Mouse (Mus musculus) forebrain, embryonic 12.5 days (tissue): Measurements from ENCODE around the gene Gab2. TPM values are rescaled to one million over a fixed set of nuclear protein-coding genes. Genes with fewer than 3 reads are reported as not detected.
A peak's percentile ranks its signal among the peaks of the same experiment; 100 is the strongest.

Source experiments
- ATAC-seq: fragments of 200-750 bp; cut with Nextera tagmentation; 2 replicates; pipeline ENCODE4 v1.8.0; 2017; ENCODE audit warnings: moderate TSS enrichment; ENCODE audit not compliant: low FRiP score
- H3K27ac ChIP-seq: fragments of 300-500 bp; sonication (generic); 2 replicates; pipeline ENCODE4 v1.5.1; 2016; ENCODE audit warnings: mild to moderate bottlenecking
- H3K27me3 ChIP-seq: fragments of 300-500 bp; sonication (generic); 2 replicates; pipeline ENCODE4 v1.6.1; 2016; ENCODE audit warnings: mild to moderate bottlenecking
- H3K36me3 ChIP-seq: fragments of 300-500 bp; sonication (generic); replicated peaks from 2 replicates; pipeline ENCODE4 v1.6.1; 2016; ENCODE audit warnings: mild to moderate bottlenecking
- H3K4me1 ChIP-seq: fragments of 300-500 bp; sonication (generic); 2 replicates; pipeline ENCODE4 v1.6.1; 2016
- H3K4me2 ChIP-seq: fragments of 300-500 bp; sonication (generic); 2 replicates; pipeline ENCODE4 v1.6.1; 2016; ENCODE audit warnings: mild to moderate bottlenecking, moderate library complexity
- H3K4me3 ChIP-seq: fragments of 300-500 bp; sonication (generic); replicated peaks from 2 replicates; pipeline ENCODE4 v1.5.1; 2016; ENCODE audit warnings: mild to moderate bottlenecking
- H3K9ac ChIP-seq: fragments of 300-500 bp; sonication (generic); 2 replicates; pipeline ENCODE4 v1.6.1; 2016; ENCODE audit warnings: mild to moderate bottlenecking
- H3K9me3 ChIP-seq: fragments of 300-500 bp; sonication (generic); 2 replicates; pipeline ENCODE4 v1.6.1; 2016
- WGBS: fragments of 180-500 bp; shearing (Covaris S2); methylation state at CpG from one replicate; pipeline ENCODE4 v1.1.7; 2016; 5-methylcytosine and 5-hydroxymethylcytosine counted together
- polyA plus RNA-seq: library from polyadenylated mRNA; unstranded; fragments of >200 nt; fragmentation: Nextera tagmentation; extraction: Ambion mirVana; gene quantifications from 2 replicates; pipeline ENCODE4 v1.2.1, GENCODE M21; 2016

Gene Gab2
- polyA plus RNA-seq, 1 experiment from 2014 or later, result 10.1 TPM

DNA sequence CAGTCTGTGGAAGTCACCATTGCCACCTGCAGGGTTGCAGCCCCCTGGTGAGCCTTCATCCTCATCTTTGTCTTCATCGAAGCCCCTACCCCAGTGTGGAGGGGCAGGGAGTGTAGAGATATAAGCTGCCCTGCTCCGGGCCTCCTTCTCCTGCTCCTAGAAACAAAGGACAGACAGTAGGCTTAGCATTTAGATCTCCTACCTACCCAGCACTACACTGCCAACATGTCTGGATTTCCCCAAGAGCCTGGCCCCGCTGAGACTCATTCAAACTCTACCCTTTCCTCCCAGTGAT, 228.9 kb downstream of the Gab2 start:
- no peak overlapping the region for H3K4me2 ChIP-seq
- H3K4me1 ChIP-seq, result no peaks in the 10 kb centered on the region
- H3K27me3 ChIP-seq, result no peaks in the 10 kb centered on the region
- no peak overlapping the region for H3K9ac ChIP-seq
- H3K9me3 ChIP-seq, result no peaks in the 10 kb centered on the region
- H3K36me3 ChIP-seq, result peaks cover 59% of the 10 kb centered on the region
- H3K27ac ChIP-seq, result no peak overlapping the region
- H3K4me3 ChIP-seq, result no peak overlapping the region
- WGBS, result 85% methylated on average over 3 of the region's 3 CpGs
- no peak for ATAC-seq

DNA sequence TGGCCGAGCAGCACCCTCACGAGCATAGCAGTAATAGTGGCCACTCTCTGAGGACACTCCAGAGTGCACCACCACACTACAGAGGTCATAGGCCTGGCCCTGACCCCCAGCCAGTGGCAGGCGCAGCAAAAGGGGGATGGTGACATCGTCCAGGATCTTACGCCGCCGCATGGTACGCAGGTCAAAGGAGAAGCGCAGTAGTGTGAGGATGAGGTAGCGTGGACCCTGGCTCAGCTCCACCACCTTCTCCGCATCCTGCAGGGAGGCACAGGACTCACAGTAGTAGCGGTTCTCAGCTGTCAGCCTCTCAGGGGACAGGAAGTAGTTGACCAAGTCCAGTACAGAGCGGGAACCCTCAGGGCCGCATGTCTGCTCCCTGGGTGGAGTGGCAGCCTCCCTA, 230.2 kb downstream of the Gab2 start:
- WGBS, result 94% methylated on average over 14 of the region's 14 CpGs
- no peak overlapping the region for H3K27ac ChIP-seq
- no peak overlapping the region for H3K4me2 ChIP-seq
- H3K9ac ChIP-seq, result no peak overlapping the region
- 0 out of 2 replicates have a peak, but pooled peaks have one; percentile 27 for ATAC-seq
- H3K9me3 ChIP-seq, result no peaks in the 10 kb centered on the region
- no peaks in the 10 kb centered on the region for H3K27me3 ChIP-seq
- H3K4me3 ChIP-seq, result no peak overlapping the region
- no peaks in the 10 kb centered on the region for H3K4me1 ChIP-seq
- peaks cover 56% of the 10 kb centered on the region for H3K36me3 ChIP-seq

DNA sequence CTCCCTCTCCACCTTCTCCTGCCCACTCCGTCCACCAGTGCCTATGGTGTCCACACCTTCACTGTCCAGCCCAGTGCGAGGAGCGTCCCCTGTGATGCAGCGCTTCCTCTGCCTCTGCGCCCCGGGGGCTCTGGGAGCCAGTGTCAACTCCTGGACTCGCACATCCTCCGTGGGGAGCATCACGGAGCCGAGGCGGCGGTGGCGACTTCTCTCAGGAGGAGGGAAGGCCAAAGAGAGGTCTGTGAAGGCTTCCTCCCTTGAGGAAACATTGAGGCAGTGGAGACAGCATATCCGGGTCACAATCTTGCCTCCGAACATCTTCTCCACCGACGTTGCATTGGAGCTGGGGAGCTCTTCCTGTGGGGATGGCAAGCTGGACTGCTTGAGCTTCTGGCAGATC, 230.8 kb downstream of the Gab2 start:
- Histone ChIP-seq H3K4me2 (no peak overlapping the region), H3K27me3 (no peaks in the 10 kb centered on the region), H3K9ac (no peak overlapping the region), H3K27ac (no peak overlapping the region), H3K9me3 (no peaks in the 10 kb centered on the region), H3K4me1 (no peaks in the 10 kb centered on the region), H3K4me3 (no peak overlapping the region), H3K36me3 (peaks cover 53% of the 10 kb centered on the region)
- no peak for ATAC-seq
- 89% methylated on average over 17 of the region's 17 CpGs for WGBS

DNA sequence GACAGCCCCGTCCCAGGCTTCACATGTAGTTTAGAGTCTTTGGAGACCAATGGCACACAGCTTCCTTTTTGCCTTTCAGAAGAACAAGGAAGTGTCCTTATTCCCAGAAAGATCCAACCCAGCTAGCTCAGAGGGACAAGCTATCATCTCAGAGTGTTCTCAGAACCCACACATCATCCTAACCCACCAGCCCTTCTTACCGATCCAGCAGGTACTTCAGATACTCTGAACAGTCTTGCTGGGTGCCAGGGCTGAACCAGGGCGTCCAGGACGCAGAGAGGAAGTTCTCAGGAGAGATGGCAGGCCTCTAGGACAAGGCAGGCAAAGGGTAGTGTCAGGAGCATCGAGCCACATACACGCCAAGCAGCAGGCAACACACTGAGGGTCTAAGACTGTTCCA, 231.5 kb downstream of the Gab2 start:
- H3K9me3 ChIP-seq, result no peaks in the 10 kb centered on the region
- H3K4me2 ChIP-seq, result no peak overlapping the region
- H3K9ac ChIP-seq, result no peak overlapping the region
- no peak overlapping the region for H3K27ac ChIP-seq
- H3K36me3 ChIP-seq, result peaks cover 53% of the 10 kb centered on the region
- 88% methylated on average over 6 of the region's 6 CpGs for WGBS
- no peaks in the 10 kb centered on the region for H3K4me1 ChIP-seq
- H3K4me3 ChIP-seq, result no peak overlapping the region
- no peaks in the 10 kb centered on the region for H3K27me3 ChIP-seq
- no peak for ATAC-seq

DNA sequence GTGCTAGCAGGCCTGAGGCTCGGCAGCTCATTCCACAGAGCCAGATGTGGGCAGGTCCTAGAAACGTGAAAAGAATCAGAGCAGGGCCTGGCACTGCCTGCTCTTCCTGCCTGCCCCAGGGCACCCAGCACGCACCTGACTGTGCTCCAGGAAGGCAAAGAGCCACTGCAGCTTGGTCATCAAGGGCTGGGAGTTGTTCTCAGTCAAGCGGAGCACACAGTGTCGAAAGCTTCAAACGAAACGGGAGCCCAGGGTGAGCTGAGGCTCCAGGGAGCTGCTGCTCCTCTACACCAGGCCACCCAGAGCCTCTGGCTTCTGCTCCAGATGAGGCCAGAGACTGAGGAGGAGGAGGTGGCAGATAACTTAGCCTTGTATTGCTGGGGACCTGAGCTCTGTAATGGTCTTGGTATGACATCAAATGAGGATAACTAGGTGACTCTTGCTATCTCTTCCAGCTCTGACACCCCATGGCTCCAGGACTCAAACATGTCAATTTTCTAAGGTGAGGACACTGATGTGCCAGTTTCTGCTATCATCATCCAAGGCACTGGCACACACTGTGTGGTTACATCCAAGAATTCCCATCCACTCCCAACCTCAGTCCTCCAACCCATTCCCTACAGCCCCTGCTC, 232.1 kb downstream of the Gab2 start:
- WGBS, result 85% methylated on average over 7 of the region's 7 CpGs
- Histone ChIP-seq H3K27me3 (no peaks in the 10 kb centered on the region), H3K4me2 (no peak overlapping the region), H3K27ac (no peak overlapping the region), H3K36me3 (peaks cover 48% of the 10 kb centered on the region), H3K9ac (no peak overlapping the region), H3K4me3 (no peak overlapping the region), H3K9me3 (no peaks in the 10 kb centered on the region), H3K4me1 (no peaks in the 10 kb centered on the region)
- no peak for ATAC-seq

DNA sequence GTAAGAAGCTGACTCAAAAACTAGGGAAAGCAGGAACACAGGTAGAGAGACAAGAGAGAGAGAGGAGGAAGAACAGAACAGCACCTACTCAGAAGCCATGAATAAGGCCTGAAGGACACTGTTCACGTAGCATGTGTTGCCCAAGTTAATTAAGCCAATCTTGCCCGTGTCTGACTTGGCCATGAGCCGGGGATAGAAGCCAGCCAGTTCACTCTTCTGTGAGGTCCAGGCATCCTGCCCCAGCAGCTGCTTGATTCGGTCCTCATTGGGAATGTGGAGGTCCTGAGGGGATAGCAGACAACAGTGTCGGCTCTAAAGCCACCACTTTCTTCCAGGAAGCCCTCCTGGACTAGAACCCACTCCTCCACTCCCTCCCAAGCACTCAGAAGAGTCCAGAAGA, 233.3 kb downstream of the Gab2 start:
- Histone ChIP-seq H3K4me3 (no peak overlapping the region), H3K9ac (no peak overlapping the region), H3K4me1 (no peaks in the 10 kb centered on the region), H3K27ac (no peak overlapping the region), H3K9me3 (no peaks in the 10 kb centered on the region), H3K36me3 (peaks cover 41% of the 10 kb centered on the region), H3K27me3 (no peaks in the 10 kb centered on the region), H3K4me2 (no peak overlapping the region)
- no peak for ATAC-seq
- WGBS, result 91% methylated on average over 5 of the region's 5 CpGs

DNA sequence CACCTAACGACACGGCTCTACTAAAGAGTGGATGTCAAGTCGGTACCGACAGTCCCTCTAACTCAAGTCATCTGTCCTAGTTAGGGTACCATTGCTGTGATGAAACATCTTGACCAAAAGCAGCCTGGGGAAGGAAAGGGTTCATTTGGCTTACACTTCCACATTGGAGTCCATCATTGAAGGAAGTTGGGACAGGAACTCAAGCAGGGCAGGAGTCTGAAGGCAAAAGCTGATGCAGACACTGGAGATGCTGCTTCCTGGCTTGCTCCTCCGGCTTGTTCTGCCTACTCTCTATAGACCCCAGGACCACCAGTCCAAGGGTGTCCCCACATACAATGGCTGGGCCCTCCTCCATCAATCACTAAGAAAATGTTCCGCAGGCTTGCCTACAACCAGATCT, 234.3 kb downstream of the Gab2 start:
- WGBS, result 89% methylated on average over 6 of the region's 6 CpGs
- no peak overlapping the region for H3K9ac ChIP-seq
- no peak overlapping the region for H3K4me2 ChIP-seq
- no peaks in the 10 kb centered on the region for H3K4me1 ChIP-seq
- no peak for ATAC-seq
- H3K9me3 ChIP-seq, result no peaks in the 10 kb centered on the region
- H3K27me3 ChIP-seq, result no peaks in the 10 kb centered on the region
- H3K4me3 ChIP-seq, result no peak overlapping the region
- no peak overlapping the region for H3K27ac ChIP-seq
- H3K36me3 ChIP-seq, result peaks cover 34% of the 10 kb centered on the region

DNA sequence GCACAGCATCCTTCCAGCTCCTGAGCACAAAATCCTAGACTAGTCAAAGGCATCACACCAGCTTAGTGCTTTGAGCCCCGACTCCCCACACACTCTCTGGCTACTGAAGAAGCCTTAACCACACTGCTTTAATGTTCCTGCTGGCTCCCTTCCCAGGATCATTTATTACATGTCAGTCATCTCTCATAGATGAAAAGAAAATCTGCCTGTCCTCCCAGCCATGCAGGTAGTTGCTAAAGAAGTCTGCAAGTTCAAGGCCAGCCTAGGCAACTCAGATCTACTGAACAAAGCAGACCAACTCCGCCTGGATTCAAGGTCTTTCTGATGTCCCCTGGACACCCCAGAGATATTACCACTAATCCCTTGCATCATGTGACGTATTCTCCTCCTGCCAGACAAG, 236.3 kb downstream of the Gab2 start:
- ATAC-seq, result no peak
- H3K4me2 ChIP-seq, result no peak overlapping the region
- no peak overlapping the region for H3K4me3 ChIP-seq
- 0 out of 2 replicates have a peak, but pooled peaks cover 18% of the 10 kb centered on the region for H3K36me3 ChIP-seq
- 79% methylated on average over 3 of the region's 3 CpGs for WGBS
- H3K27ac ChIP-seq, result no peak overlapping the region
- H3K27me3 ChIP-seq, result no peaks in the 10 kb centered on the region
- H3K4me1 ChIP-seq, result no peaks in the 10 kb centered on the region
- H3K9ac ChIP-seq, result no peak overlapping the region
- H3K9me3 ChIP-seq, result no peaks in the 10 kb centered on the region

DNA sequence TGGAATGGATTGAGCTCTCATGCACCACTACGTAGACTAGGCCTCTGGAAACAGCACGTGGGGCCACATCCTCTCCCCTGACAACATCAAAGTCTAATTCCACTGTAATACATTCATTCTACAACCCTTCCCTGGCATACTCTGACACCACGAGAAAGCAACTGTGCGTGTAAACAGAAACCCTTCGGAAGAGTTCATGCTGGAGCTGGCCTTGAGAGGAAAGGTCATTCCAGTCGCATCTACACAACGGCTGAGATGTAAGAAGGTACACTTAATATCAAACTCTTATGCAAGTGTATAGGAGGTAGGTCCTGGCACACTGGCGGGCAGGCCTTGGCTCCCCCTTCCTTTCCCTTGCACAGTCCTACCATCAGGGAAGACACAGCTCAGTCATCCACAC, 243.0 kb downstream of the Gab2 start:
- 92% methylated on average over 8 of the region's 8 CpGs for WGBS
- H3K27me3 ChIP-seq, result peaks cover 37% of the 10 kb centered on the region
- ATAC-seq, result no peak

DNA sequence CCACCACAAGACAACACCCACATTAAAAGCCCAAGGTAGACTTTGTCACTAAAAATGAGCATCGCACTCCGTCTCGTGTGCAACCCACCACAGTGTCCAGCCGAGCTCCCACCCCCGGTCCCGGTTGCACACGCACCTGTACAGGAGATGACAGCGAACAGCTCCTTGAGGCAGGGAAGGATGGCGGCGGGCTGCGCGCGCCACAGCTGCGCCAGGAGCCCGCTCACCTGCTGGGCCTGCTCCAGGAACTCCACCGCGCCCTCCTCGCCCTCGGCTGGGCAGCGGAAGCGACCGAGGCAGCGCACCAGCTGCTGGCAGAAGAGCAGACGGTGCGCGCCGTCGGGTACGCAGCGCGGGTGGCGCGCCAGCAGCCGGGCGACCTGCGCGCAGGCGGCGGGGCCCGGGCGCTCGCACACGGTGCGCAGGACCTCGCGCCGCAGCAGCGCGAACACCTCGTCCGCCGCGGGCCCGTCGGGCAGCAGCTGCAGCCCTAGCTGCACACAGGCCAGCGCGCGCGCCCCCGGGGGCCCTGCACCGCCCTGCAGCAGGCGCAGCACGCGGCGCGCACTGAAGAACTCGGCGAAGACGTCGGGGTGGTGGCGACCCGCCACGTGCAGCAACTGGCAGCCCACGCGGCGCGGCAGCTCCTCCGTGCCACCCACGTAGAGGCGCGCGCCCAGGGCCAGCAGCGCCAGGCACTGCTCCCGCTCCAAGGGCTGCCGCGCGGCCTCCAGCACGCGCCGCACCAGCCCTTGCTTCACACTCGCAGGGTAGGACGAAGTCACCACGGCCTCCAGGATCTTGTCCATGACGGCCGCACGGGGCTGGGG, 244.0 kb downstream of the Gab2 start:
- H3K4me1 ChIP-seq, result peaks cover 9% of the 10 kb centered on the region
- H3K36me3 ChIP-seq, result no peaks in the 10 kb centered on the region
- 17% methylated on average over 78 of the region's 96 CpGs for WGBS
- ATAC-seq, result peak; percentile 24; the same call in 1 of the 2 replicates
- no peak overlapping the region for H3K9ac ChIP-seq
- no peaks in the 10 kb centered on the region for H3K9me3 ChIP-seq
- no peak overlapping the region for H3K27ac ChIP-seq
- H3K4me3 ChIP-seq, result peak overlapping the region; percentile 35
- peaks cover 37% of the 10 kb centered on the region for H3K27me3 ChIP-seq
- peak overlapping the region; percentile 49 for H3K4me2 ChIP-seq

More for the DNA sequence above, 243.0 kb downstream of the Gab2 start:
- H3K4me3 ChIP-seq, result no peak overlapping the region
- H3K9ac ChIP-seq, result no peak overlapping the region
- H3K36me3 ChIP-seq, result 0 out of 2 replicates have a peak, but pooled peaks cover 6% of the 10 kb centered on the region
- no peaks in the 10 kb centered on the region for H3K9me3 ChIP-seq
- H3K4me2 ChIP-seq, result no peak overlapping the region
- H3K27ac ChIP-seq, result no peak overlapping the region
- H3K4me1 ChIP-seq, result peaks cover 9% of the 10 kb centered on the region

DNA sequence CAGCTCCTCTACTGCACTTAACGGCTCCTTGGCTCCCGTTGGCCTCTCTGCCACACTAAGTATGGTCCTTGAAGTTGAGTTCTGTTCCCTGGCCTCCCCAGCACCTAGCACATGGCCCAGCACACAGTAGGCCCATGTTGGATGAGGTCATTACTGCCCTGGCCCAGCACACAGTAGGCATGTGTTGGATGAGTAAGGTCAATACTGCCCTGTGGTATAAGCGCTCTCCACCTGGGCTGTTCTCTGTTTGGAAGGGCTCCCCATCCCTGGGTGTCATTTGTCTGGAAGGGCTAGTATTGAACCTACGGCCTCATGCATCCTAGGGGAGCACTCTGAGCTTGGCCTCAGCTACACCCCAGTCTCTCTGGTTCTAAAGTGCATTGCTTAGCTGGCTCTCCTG, 246.0 kb downstream of the Gab2 start:
- ATAC-seq, result no peak
- H3K27me3 ChIP-seq, result peaks cover 37% of the 10 kb centered on the region
- H3K4me3 ChIP-seq, result no peak overlapping the region
- WGBS, result 91% methylated on average over 4 of the region's 4 CpGs
- H3K27ac ChIP-seq, result no peak overlapping the region
- H3K9ac ChIP-seq, result no peak overlapping the region
- H3K9me3 ChIP-seq, result no peaks in the 10 kb centered on the region
- H3K36me3 ChIP-seq, result no peaks in the 10 kb centered on the region
- H3K4me2 ChIP-seq, result no peak overlapping the region
- peaks cover 17% of the 10 kb centered on the region for H3K4me1 ChIP-seq

DNA sequence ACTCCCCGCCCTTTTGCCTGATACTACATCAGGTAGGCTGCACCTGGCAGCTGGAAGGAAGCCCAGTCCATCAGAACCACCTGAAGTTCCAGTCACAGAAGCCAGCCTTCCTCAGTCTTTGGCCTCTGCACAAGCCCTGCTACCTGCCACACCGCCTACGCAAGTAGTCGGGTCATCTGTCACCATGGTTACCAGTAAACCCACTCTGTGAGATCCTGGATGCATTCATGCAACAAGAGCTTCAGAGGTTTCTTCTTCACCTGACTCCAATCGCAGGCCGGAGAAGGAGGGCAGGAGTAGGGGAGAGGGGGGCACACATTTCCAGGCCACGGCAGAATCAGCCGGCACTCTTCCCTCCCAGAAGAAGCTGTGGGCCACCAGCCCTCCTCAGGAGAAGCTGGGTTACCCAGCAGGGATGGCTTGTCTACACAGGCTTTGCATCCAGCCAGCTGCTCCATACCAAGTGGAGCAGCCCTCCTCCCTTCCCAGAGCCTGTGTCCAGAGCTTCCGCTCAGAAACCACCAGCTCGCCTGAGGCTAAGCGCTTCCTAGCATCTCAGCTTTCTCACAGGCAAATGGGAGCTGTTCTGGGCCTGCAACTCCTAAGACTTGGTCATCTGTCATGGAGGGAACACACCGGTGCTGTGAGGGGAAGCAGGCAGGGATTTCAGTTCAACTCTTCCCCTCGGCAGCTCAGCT, 247.7 kb downstream of the Gab2 start:
- Histone ChIP-seq H3K4me1 (peaks cover 26% of the 10 kb centered on the region), H3K4me3 (no peak overlapping the region), H3K36me3 (no peaks in the 10 kb centered on the region), H3K27me3 (peaks cover 36% of the 10 kb centered on the region), H3K9me3 (no peaks in the 10 kb centered on the region), H3K27ac (no peak overlapping the region), H3K4me2 (no peak overlapping the region), H3K9ac (no peak overlapping the region)
- 79% methylated on average over 13 of the region's 13 CpGs for WGBS
- no peak for ATAC-seq
